Mouse (Mus musculus) embryonic facial prominence, embryonic 10.5 days (tissue): ENCODE measurements around the gene Gse1. TPM values are rescaled to one million over a fixed set of nuclear protein-coding genes. Genes with fewer than 3 reads are reported as not detected.

ENCODE experiments used
- DNase-seq: peaks from one replicate; pipeline ENCODE4 v3.0.0-alpha.2; 2017; ENCODE audit warnings: low spot score
- H3K27ac ChIP-seq: fragments of 300-500 bp; sonication (generic); replicated peaks from 2 replicates; pipeline ENCODE4 v1.5.1; 2016; ENCODE audit warnings: mild to moderate bottlenecking
- H3K27me3 ChIP-seq: fragments of 300-500 bp; sonication (generic); replicated peaks from 2 replicates; pipeline ENCODE4 v1.6.1; 2016; ENCODE audit warnings: low read depth, mild to moderate bottlenecking; ENCODE audit not compliant: poor library complexity, severe bottlenecking
- H3K36me3 ChIP-seq: fragments of 300-500 bp; sonication (generic); replicated peaks from 2 replicates; pipeline ENCODE4 v1.6.1; 2016; ENCODE audit warnings: mild to moderate bottlenecking, moderate library complexity
- H3K4me1 ChIP-seq: fragments of 300-500 bp; sonication (generic); 2 replicates; pipeline ENCODE4 v1.6.1; 2016
- H3K4me3 ChIP-seq: fragments of 300-500 bp; sonication (generic); 2 replicates; pipeline ENCODE4 v1.5.1; 2016; ENCODE audit warnings: mild to moderate bottlenecking, moderate library complexity
- H3K9me3 ChIP-seq: fragments of 300-500 bp; sonication (generic); 2 replicates; pipeline ENCODE4 v1.6.1; 2016; ENCODE audit warnings: mild to moderate bottlenecking
- WGBS: fragments of 180-500 bp; shearing (Covaris S2); methylation state at CpG from one replicate; pipeline ENCODE4 v1.1.7; 2016; 5-methylcytosine and 5-hydroxymethylcytosine counted together
- polyA plus RNA-seq: library from polyadenylated mRNA; unstranded; fragments of >200 nt; fragmentation: Nextera tagmentation; extraction: Ambion mirVana; gene quantifications from 2 replicates; pipeline ENCODE4 v1.2.1, GENCODE M21; 2016

The Gse1 gene
- polyA plus RNA-seq, 1 experiment from 2014 or later: 10.2 TPM

- 0 out of 2 replicates have a peak overlapping the region, but pooled peaks have one; percentile 21 for H3K27ac ChIP-seq
Observed at GRCm38 (mm10) chr8:120517666-120518410, 289.6 kb downstream of the Gse1 start.

DNA sequence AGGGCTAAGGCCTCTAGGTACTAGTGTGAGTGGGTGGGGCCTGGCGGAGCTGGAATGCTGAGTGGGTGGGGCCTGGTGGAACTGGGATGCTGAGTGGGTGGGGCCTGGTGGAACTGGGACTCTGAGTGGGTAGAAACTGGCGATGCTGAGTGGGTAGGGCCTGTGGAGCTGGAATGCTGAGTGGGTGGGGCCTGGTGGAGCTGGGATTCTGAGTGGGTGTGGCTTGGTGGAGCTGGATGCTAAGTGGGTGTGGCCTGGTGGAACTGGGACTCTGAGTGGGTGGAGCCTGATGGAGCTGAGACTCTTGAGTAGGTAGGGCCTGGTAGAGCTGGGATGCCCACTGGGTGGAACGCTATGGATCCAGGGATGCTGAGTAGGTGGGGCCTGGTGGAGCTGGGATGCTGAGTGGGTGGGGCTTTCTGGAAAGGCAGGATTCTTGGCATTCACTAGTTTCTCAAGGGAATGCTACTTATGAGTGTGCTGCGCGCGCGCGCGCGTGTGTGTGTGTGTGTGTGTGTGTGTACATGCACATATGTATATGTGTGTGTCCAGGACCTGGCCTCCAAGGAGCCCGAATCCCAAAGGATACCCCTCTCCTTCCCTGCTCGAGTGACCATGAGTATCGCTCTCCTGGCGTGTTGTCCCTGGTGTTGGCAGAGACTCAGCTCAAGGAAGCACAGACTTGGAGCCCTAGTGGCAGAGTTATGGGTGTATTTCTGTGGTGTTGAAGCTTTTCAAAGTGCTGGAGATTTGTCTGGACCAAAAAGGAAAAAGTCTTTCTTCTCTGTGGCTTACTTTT, 290.7 kb downstream of the Gse1 start:
- WGBS: 54% methylated on average over 14 of the region's 14 CpGs
- Histone ChIP-seq H3K4me3 (no peak overlapping the region), H3K27me3 (peaks cover 75% of the 10 kb centered on the region), H3K9me3 (no peaks in the 10 kb centered on the region), H3K27ac (0 out of 2 replicates have a peak overlapping the region, but pooled peaks have one; percentile 21), H3K4me1 (peaks cover 93% of the 10 kb centered on the region), H3K36me3 (no peaks in the 10 kb centered on the region)
- DNase-seq: peak; percentile 58

More at GRCm38 (mm10) chr8:120517666-120518410, 289.6 kb downstream of the Gse1 start:
- Histone ChIP-seq H3K9me3 (no peaks in the 10 kb centered on the region), H3K36me3 (no peaks in the 10 kb centered on the region), H3K4me1 (peaks cover 93% of the 10 kb centered on the region), H3K27me3 (peaks cover 78% of the 10 kb centered on the region), H3K4me3 (no peak overlapping the region)
- DNase-seq: no peak
- 38% methylated on average over 11 of the region's 11 CpGs for WGBS

GRCm38 (mm10) chr8:120520287-120520686, 292.0 kb downstream of the Gse1 start:
- Histone ChIP-seq H3K4me1 (peaks cover 91% of the 10 kb centered on the region), H3K9me3 (no peaks in the 10 kb centered on the region), H3K27ac (0 out of 2 replicates have a peak overlapping the region, but pooled peaks have one; percentile 21), H3K27me3 (peaks cover 72% of the 10 kb centered on the region), H3K4me3 (no peak overlapping the region), H3K36me3 (no peaks in the 10 kb centered on the region)
- DNase-seq: no peak
- WGBS: 65% methylated on average over 15 of the region's 15 CpGs

DNA sequence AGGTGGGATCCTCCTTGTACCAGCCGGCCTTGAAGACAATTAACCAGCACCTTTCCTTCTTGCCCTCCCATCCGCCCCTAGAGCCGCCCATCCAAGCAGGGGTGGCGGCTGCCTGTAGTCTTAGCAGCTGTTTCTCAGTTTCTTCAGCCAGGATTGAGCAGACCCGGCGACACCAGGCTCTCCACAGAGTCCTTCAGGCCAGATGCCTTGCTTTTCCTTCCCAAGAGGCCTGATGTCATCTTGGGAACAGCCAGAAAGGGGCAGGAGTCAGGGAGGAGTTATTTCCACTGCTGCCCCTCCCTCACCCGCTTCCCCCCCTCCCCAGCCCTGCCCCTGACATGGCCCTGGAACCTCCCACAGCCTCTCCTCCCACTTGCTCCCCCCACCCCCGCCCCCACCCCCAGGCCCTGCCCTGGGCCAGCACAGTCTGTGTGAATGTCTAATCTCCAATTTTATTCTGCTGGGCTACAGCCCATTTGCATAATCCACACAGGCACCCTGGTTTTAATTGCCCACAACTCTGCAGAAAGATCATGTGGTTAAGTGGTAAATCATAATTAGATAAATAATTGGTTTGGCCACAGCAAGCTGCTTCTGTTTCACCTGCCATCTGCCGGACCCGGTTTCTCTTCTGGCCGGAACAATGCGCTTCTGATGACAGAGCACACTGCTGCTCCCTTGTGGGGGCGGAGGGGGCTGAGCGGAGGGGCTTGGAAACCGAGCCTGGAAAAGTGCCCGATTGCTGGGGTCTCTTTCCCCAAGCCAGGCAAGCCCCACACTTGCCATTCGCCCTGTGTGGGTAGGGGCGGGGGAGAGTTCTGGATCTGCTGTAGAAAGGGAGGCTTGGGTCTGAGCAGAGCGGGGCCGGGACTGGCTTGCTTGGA, 292.7 kb downstream of the Gse1 start:
- Histone ChIP-seq H3K4me3 (no peak overlapping the region; the same call in 1 of the 2 replicates), H3K27ac (peak overlapping the region; percentile 41), H3K27me3 (peaks cover 72% of the 10 kb centered on the region)

GRCm38 (mm10) chr8:120521591-120521965, 293.3 kb downstream of the Gse1 start:
- Histone ChIP-seq H3K27me3 (peaks cover 77% of the 10 kb centered on the region), H3K4me1 (peaks cover 91% of the 10 kb centered on the region), H3K27ac (peak overlapping the region; percentile 41; the same call in 1 of the 2 replicates), H3K9me3 (no peaks in the 10 kb centered on the region), H3K36me3 (no peaks in the 10 kb centered on the region), H3K4me3 (no peak overlapping the region; the same call in 1 of the 2 replicates)
- no peak for DNase-seq
- WGBS: 50% methylated on average over 7 of the region's 7 CpGs

More for the DNA sequence above, 292.7 kb downstream of the Gse1 start:
- H3K4me1 ChIP-seq: peaks cover 91% of the 10 kb centered on the region
- no peaks in the 10 kb centered on the region for H3K36me3 ChIP-seq
- H3K9me3 ChIP-seq: no peaks in the 10 kb centered on the region
- DNase-seq: peak; percentile 69
- 13% methylated on average over 20 of the region's 20 CpGs for WGBS

DNA sequence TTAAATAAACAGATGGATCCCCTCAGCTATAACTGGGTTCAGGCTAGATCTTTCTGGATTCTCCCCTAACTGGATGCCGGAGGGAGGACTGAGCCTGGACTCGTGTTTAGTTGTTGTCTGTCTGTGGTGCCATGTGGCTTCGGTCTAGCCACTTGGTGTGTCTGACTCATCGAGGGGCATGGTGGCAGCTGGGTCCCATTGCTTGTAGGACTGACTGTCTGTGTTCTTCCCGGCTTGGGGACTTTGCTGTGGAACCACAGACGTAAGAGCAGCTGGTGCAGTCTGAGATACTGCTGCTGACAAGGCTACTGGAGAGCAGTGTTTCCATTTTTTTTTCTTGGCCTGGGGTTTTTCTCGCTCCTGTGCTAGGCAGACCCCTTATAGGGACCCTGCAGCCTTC, 295.4 kb downstream of the Gse1 start:
- 84% methylated on average over 7 of the region's 7 CpGs for WGBS
- Histone ChIP-seq H3K27me3 (peaks cover 86% of the 10 kb centered on the region), H3K4me1 (peaks cover 91% of the 10 kb centered on the region), H3K4me3 (no peak overlapping the region), H3K36me3 (no peaks in the 10 kb centered on the region), H3K27ac (no peak overlapping the region; the same call in 1 of the 2 replicates), H3K9me3 (no peaks in the 10 kb centered on the region)
- DNase-seq: no peak

- Histone ChIP-seq H3K27me3 (peaks cover 78% of the 10 kb centered on the region), H3K4me1 (peaks cover 90% of the 10 kb centered on the region), H3K9me3 (no peaks in the 10 kb centered on the region), H3K27ac (peak overlapping the region; percentile 46; the same call in 1 of the 2 replicates), H3K36me3 (no peaks in the 10 kb centered on the region), H3K4me3 (no peak overlapping the region)
- no peak for DNase-seq
- WGBS: 82% methylated on average over 1 of the region's 1 CpGs
Observed at GRCm38 (mm10) chr8:120525135-120525534, 296.9 kb downstream of the Gse1 start.

GRCm38 (mm10) chr8:120525832-120526231, 297.6 kb downstream of the Gse1 start:
- Histone ChIP-seq H3K9me3 (no peaks in the 10 kb centered on the region), H3K4me1 (peaks cover 87% of the 10 kb centered on the region), H3K27ac (peak overlapping the region; percentile 46), H3K36me3 (no peaks in the 10 kb centered on the region), H3K4me3 (no peak overlapping the region), H3K27me3 (peaks cover 74% of the 10 kb centered on the region)
- no peak for DNase-seq
- 61% methylated on average over 6 of the region's 6 CpGs for WGBS

GRCm38 (mm10) chr8:120526577-120526976, 298.3 kb downstream of the Gse1 start:
- Histone ChIP-seq H3K9me3 (no peaks in the 10 kb centered on the region), H3K27me3 (peaks cover 74% of the 10 kb centered on the region), H3K4me3 (no peak overlapping the region), H3K4me1 (peaks cover 87% of the 10 kb centered on the region), H3K36me3 (no peaks in the 10 kb centered on the region), H3K27ac (no peak overlapping the region)
- 33% methylated on average over 4 of the region's 4 CpGs for WGBS
- DNase-seq: no peak

DNA sequence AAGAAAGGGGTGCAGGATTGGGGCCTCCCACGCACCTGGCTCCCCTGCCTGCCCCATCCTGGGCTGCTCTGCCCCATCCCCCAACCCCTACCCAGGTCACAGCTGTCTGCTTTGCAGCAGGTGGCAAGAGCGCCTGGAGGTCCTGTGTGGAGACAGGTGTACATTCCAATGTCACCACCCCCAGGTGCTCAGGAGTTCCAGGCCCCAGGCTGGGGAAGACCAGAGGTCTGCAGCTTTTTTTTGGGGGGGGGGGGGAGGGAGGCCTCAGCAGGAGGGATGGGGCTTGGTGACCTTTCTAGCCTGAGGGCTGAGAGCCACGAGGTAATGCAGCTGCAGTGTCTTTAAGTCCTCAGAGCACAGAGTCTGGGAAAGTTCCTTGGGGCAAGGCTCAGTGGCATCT, 300.1 kb downstream of the Gse1 start:
- H3K9me3 ChIP-seq: no peaks in the 10 kb centered on the region
- WGBS: 23% methylated on average over 3 of the region's 3 CpGs
- peaks cover 69% of the 10 kb centered on the region for H3K27me3 ChIP-seq
- H3K4me3 ChIP-seq: 0 out of 2 replicates have a peak overlapping the region, but pooled peaks have one; percentile 9
- no peaks in the 10 kb centered on the region for H3K36me3 ChIP-seq
- peaks cover 95% of the 10 kb centered on the region for H3K4me1 ChIP-seq
- peak overlapping the region; percentile 24 for H3K27ac ChIP-seq
- DNase-seq: peak; percentile 51

- peaks cover 95% of the 10 kb centered on the region for H3K4me1 ChIP-seq
- no peaks in the 10 kb centered on the region for H3K9me3 ChIP-seq
- no peak overlapping the region for H3K4me3 ChIP-seq
- no peak for DNase-seq
- no peaks in the 10 kb centered on the region for H3K36me3 ChIP-seq
- 55% methylated on average over 7 of the region's 7 CpGs for WGBS
- H3K27me3 ChIP-seq: peaks cover 72% of the 10 kb centered on the region
- H3K27ac ChIP-seq: no peak overlapping the region
Observed at GRCm38 (mm10) chr8:120529226-120529625, 301.0 kb downstream of the Gse1 start.
